Mouse (Mus musculus) bone marrow macrophage, adult 2 months (primary cell): ENCODE results near the gene Tex261.

Experiments
- CTCF ChIP-seq: IDR thresholded peaks from 2 replicates; pipeline ENCODE4 v1.5.1; 2012; ENCODE audit warnings: low read depth, mild to moderate bottlenecking, low read length, moderate library complexity
- POLR2A ChIP-seq: IDR thresholded peaks from 2 replicates; pipeline ENCODE4 v1.6.1; 2012; ENCODE audit warnings: mild to moderate bottlenecking, low read depth, low read length, borderline replicate concordance

GRCm38 (mm10) chr6:83738596-83738995 is 37.0 kb downstream of the Tex261 start:
- TF ChIP-seq CTCF (no peak), POLR2A (no peak)
